Mouse (Mus musculus): ENCODE data around the gene Asl.
"Not testable (repeated sequence)": the region's sequence is repeated elsewhere in the genome, so short reads cannot be mapped to it uniquely, and the experiment has no call there.

Asl gene

DNA sequence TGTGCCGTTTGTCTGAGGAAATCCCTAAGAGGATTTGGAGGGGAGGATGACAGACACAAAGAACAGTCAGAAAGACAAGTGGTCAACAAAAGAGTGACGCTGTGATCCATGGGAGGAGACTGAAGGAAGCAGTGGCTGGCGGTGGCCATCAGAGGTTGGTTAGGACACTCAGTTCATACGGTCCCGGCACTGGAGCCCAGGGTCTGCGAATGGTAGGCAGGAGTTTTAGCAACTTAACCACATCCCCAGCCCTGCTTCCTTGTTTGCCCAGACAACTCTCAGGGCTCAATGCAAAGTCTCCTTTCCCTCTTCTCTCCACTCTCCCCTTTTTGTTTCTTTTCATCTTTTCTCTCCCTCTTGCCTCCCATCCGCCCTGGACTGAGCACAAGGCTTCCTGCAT lies 17.1 kb upstream of the Asl start:
- no peak for DNase-seq (ENCODE audit: low spot score)

DNA sequence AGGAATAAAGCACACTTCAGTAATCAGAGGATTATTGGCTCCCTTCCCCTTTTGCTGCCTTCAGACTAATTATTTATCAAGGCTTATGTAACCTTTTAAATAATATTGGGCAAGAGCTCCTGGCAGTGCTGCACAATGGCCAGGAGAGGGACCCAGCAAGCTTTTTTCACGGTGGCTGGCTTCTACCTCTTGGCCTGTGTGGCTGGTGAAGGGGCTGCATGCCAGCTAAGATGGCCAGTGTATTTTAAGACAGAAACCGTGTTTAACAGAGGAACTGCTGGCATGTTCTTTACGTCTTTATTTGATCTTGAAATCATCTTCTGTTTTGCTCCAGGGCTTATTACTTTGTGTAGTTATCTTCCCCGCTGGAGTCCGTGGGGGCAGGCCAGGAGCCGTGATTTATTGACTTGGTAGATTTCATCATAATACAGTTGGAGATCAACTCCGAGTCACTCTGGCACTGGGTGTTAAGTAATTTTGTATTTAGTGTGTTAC lies 15.2 kb upstream of the Asl start:
- DNase-seq (ENCODE audit: low spot score) = peak; percentile 40

DNA sequence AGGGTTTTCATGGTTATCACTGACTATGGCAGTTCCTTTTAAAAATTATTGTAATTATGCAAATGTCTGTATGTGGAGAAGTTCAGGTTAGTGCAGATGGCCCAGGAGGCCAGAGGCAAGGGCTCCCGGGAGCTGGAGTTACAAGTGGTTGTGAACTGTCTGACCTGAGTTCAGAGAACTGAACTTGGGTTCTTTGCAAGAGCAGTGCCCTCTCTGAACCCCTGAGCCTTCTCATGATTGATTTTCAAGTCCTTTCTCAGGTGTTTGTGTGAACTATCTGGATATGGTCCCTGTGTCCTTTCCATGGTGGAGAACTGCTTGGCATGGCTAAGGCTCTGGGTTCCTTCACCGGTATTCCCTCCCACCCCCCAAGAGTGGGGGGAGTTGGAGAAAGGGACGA lies 14.7 kb upstream of the Asl start:
- no peak for DNase-seq (ENCODE audit: low spot score)

DNA sequence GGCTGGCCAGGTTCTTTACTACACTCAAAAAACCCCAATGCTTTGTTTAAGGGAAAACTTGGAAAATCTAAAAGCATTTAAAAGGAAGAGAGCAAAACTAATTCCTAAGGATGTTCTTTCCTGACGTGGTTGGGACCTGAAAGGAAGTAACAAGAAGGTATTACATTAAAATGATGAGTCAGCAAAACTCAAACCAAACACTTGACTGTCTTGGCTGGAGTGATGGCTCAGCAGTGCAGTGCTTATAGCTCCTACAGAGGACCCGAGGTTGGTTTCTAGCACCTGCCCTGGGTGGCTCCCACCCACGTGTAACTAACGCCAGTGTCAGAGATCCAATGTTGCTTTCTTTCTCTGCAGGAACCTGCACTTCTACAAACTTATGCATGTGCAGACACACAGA lies 12.2 kb upstream of the Asl start:
- no peak for DNase-seq (ENCODE audit: low spot score)

DNA sequence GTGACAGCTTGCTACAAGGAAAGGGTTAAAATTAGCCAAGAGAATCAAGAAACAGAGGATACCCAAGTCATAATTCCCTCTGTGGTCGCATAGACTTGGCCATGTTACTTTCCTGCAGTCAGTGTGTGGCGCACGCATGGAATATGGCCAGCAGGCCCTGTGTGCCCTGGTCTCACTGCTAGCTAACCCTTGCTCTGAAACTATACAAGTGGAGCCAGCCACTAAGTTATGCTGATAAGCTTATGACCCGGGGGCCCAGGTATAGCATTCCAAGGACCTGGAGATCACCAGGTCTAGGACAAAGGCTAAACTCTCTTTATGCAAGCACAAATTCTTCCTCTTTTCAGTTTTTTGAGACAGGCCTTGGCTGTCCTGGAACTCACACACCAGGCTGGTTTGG lies 11.8 kb upstream of the Asl start:
- no peak for DNase-seq (ENCODE audit: low spot score)

DNA sequence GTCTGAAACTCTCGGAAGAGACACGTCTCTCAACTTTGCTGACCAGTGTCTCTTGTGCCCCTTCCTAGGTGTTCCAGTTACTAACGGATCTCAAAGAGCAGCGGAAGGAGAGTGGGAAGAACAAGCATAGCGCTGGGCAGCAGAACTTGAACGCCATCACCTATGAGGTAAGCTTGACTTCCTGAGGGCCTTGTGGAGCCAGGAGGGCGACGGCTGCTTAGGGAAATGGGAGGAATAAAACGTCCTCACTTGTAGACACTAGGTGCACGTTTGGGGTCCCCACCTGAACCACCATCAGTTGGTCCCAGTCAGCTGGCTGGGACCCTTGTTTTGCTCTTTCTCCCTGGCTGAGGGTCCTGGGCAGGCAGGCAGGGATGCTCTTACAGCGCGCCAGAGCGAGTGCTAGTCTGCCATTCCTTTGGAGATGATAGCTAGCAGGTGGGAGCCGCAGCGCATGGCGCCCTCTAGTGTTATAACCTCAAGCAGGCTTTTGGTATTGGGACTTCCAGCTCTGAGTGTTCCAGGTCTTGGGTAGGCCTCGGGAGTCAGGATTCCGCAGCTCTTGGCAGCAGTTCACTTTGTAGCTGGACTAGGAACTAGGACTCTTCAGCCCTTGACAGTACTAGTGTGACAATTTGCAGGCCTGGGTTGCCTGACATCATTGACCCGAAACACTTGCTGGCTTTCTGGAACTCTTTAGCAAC lies 8.9 kb upstream of the Asl start:
- no peak for DNase-seq (ENCODE audit: low spot score)

DNA sequence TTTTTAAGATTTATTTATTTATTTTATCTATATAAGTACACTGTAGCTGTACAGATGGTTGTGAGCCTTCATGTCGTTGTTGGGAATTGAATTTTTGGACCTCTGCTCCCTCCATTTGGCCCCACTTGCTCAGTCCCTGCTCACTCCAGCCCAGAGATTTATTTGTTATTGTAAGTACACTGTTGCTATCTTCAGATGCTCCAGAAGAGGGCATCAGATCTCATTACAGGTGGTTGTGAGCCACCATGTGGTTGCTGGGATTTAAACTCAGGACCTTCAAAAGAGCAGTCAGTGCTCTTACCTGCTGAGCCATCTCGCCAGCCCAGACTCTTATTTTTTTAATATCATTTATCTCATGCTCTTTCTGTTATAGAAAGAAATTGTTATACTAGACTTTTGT lies 7.3 kb upstream of the Asl start:
- not testable (repeated sequence) for DNase-seq (ENCODE audit: low spot score)

DNA sequence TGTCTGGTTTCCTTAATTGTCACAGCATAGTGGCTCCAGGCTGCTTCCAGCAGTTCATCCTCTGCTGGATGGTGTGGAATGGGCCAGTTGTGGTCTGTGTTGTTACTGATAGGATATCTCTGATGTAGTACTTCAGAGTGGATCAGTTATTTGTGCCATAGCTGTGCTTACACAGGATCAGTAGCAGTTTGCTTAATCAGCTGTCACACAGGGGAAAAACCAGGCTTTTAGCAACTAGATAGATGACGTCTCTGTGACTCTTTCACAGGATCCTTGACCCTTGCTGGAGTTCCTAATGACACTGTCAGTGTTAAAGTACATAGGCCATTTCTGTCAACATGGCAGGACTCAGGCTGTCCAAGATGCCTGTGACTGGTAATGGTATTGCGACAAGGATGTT lies 4.8 kb upstream of the Asl start:
- DNase-seq (ENCODE audit: low spot score) = no peak

DNA sequence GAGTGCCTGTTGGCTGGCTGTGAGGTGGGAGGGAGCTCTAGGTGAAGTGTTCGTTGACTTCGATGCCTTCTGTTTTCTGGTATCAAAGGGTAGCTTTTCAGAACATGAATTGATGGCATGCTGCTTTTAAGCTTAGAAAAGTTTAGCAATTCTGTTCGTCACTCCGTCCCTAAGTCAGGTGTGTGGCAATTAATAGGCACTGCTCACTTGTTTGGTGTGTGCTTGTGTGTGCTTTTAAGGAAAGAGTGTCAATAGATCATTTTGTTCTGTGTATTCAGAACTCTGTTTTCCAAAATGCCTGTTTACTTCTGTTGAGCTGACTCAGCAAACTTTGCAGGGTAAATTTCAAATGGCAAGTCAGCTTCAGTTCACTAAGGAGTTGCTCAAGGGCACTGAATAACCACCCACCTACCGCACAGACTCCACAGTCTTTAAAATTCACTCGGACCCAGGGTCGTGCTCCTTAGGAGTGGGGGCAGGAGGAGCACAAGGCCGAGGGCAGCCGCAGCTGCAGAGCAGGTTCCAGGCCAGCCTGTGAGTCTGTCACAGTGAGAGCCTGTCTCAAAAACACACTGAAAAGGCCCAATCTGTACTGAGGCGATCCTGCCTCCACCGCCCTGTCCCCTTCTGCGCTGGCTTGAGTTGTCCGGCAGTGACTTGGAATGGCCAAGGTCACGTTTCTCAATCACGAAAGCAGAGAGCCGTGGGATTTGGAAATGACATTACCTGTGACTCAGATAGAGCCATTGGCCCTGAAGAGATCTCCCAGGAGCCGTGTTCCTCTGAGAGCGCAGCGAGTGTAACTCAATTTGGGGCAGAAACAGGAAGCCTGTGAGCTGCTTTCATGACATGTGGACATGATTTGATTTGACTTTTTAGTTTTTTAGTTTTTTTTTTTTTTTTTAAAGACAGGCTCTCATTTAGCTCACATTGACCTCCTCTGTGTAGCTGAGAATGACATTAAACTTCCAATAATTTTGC lies 2.7 kb upstream of the Asl start:
- DNase-seq (ENCODE audit: low spot score) = no peak

DNA sequence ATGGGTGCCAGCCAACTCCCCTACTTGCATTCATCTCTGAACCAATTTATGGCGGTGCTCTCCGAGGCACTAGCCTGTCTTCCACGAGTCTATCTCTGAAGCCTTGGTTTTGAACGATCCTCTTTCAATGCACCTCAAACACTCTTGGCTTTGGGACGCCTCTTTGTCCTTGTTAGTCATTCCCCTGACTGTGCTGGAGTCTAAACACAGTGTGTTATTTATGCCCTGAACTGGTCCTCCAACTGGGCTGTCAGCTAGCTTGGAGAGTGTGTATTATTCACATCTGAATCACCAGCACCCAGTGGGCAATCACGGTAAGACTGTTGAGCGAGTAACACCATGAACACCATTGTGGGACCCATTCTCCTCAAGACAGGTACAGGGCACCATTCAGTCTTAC lies 1.4 kb downstream of the Asl start:
- DNase-seq (ENCODE audit: low spot score) = no peak

DNA sequence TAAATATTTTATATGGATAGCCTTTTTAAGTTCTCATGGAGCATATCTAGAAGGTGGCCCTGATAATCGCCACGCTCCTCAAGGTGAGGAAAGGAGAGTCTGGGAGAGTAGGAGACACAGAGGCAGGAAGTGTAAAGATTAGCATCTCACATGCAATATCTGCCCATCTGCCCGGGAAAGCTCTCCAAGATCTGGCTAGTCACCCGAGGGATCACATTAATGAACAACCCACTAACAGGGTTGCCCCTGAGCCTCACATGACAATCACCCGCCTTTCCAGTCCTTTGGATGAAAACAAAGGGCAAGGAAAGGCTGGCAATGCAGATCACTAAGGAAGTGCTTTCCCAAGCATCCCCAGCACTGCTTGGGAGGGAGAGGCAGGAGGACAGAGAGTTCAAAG lies 1.9 kb downstream of the Asl start:
- no peak for DNase-seq (ENCODE audit: low spot score)

DNA sequence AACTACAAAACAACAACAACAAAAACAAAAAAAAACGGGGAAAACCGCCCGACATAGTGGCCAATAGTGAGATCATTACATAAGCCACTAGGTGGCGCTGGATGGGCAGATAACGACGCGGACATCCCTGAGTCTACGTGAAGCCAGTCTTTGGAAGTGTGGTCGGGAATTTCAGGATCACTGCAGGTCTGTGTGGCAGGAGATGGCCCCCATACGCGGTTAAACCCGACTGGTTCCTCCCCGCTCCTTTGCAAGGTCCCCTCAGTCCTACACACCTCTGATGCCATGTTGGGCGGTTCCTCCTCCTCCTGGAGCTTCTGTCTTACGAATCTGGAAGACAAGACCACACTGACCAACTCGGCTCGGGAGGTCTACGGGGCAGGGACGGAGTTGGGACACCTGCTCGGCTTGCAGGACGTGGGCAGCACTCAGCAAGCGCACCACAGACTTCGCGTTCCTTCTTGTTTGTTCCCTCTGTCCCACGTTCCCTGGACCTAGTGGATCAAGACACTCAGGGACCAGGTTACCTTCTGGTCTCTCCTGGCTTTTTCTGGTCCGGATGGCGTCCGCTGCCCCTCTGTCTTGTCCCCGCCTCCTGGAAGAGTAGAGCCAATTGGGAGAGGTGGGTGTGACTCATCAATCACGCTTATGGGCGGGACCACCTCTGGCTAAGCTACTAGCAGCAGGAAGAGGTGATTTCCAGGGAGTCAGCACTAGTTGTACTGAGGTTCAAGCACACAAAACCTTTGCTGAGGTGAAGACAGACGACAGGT lies 5.1 kb downstream of the Asl start:
- peak; percentile 89 for DNase-seq (ENCODE audit: low spot score)

DNA sequence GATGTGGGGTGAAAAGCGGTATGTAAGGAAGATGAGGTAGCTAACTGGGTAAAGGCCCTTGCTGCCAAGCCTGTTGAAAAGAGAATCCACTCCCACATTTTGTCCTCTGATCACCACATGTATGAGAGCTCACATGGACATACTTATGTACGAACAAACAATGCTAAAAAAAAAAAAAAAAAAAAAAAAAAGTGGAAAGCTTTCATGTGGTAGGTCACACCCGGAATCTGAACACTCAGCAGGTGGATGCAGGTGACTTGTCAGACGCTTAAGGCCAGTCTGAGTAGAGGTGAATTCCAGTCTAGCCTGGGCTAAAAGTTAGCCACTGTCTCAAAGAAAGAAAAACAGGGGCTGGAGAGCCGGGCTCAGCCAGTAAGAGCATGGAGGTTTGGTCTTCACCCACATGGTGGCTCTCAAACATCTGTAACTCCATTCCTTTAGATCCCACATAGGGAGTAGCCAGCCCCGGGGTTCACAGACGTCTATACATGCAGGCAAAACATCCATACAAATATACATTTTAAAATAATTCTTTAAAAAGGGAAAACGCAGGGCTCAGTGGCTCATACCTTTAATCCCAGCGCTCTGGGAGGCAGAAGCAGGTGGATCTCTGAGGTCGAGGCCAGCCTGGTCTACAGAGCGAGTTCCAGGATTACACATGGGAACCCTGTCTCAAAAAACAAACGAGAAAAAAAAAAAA lies 5.8 kb downstream of the Asl start:
- DNase-seq (ENCODE audit: low spot score) = no peak

DNA sequence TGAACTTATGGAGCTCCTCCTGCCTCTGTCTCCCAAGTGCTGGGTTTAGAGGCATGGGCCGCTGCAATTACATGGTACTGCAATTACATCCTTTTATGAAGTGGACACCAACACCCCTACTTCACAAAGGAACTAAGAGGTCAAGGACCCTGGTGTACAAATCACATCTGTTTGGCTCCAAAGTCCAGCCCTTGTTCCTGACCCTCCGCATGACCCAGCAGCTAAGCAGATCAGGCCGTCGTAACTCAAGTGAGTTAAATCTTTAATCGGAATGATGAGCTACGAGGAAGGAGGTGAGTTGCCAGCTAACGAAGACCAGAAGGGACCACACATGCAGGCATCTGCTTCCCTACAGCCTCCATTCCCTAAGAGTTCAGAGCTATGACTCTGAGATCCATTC lies 6.7 kb downstream of the Asl start:
- no peak for DNase-seq (ENCODE audit: low spot score)

DNA sequence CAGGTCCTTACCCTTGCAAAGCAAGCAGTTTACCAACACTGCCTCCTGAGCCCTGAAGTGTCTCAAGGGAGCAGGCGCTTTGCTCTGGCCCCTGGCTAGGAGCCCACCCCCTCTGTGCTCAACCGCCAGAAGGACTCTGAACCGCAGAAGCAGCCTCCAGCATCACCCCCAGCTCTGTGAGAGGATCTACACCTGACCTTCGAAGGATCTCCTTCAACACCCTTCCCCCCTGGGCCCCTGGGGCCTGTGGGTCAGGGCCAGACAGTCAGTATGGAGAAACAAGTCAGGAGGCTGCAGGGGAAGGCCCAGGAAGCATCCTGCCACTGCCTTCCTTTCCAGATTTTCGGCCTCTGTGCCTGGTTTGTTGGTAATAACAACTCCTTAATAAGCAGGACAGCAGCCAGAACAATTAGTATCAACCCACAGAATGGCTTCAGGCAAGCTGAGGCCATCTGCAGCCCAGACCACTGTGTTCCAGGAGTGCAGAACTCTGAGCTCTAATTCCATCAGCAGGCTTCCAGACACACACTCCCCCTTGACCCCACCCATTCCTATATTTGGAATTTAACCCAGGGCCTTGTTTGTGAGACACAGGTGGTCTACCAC lies 7.6 kb downstream of the Asl start:
- DNase-seq (ENCODE audit: low spot score) = no peak

DNA sequence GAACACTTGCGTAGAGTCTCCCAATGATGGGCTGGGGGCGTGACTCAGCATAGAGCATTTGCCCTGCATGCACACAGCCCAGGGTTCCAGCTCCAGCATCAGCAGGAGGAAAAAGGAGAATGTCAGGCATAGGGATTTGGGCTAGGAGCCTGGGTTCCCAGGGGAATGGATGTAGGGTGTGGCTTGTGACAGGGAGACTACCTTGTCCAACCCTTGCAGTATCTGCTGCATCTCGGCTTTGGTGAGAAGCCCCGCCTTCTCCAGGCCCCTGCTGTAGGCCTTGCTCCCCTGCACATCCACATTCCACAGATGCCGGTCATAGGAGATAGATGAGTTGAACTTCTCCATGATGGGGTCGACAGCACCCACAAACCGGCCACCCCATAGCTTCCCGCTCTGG lies 9.6 kb downstream of the Asl start:
- no peak for DNase-seq (ENCODE audit: low spot score)

DNA sequence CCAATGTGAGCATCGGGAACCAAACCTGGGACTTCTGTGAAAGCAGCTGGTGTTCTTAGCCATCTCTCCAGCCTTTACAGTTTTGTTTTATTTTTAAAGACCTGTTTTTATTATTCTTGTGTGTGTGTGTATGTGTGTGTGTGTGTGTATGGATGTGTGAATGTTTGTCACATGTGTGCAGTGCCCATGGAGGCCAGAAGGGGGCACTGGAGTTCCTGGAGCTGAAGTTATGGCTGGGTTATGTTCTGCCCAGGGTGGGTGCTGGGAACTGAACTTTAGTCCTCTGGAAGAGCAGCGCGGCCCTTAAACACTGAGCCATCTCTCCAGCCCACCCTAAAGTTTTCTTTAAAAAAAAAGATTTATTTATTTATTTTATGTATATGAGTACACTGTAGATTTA lies 13.9 kb downstream of the Asl start:
- no peak for DNase-seq (ENCODE audit: low spot score)

DNA sequence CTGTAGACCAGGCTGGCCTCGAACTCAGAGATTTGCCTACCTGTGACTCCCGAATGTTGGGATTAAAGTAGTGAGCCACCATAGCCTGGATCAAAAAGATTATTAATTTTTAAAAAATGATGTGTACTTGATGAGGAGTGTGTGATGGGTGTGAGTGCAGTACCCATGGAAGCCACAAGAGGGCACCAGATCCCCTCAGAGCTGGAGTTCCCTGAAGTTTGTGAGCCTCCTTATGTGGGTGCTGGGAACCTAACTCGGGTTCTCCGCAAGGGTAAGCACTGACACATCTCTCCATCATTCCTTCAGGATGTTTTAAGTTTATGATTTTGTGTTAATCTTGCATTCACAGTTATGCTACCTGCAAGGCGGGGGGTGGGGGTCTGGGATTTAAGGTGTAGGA lies 18.1 kb downstream of the Asl start:
- no peak for DNase-seq (ENCODE audit: low spot score)

DNA sequence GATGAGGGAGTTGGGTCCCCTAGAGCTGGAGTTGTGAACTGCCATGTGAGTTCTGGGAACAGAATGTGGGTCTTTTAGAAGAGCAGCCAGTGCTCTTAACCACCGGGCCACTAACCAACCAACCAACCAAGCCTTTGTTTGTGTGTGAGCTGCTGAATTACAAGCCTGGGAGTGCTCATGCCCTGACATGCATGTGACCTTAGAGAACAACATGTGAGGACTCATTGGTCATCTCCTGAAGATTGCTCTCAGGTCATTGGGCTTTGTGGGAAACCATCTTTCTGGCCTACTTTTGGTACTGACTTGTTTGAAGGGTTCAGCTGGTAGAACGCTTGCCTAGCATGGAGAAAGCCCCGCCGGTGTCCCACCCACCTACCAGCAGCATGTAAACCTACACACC lies 19.3 kb downstream of the Asl start:
- DNase-seq (ENCODE audit: low spot score) = no peak

DNA sequence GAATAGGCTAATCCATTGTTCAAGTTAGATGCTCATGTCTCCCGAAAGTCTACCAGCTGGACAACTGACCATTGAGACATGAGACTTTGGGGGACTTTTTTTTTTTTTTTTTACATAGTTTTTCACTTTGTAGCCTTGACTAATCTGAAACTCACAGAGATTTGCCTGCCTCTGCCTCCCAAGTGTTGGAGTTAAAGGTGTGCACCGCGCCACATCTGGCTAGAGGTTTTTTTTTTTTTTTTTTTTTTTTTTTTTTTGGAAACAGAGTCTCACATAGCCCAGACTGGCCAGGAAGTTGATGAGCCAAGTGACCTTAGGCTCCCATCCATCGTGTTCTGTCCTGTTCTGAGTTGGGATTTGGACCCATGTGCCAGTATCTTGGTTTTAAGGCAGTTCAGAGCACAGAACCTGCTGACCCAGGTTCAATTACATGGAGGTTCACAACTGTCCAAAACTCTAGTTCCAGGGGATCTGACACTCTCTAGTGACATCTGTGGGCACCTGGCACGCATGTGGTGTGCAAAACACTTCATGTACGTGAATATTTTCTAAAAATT lies 20.9 kb downstream of the Asl start:
- DNase-seq (ENCODE audit: low spot score) = no peak

DNA sequence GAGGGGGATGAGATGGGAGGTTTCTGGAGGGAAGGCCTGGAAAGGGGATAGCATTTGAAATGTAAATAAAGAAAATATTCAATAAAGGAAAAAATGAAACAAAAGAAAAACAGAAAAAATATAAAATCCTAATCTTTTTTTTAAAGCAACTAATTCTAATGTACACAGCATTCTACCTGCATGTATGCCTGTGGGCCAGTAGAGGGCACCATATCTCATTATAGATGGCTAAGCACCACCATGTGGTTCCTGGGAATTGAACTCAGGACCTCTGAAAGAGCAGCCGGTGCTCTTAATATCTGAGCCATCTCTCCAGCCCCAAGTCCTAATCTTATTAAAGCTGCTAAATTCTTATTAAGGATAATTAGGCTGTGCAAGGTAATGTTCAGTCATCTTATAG lies 21.7 kb downstream of the Asl start:
- DNase-seq (ENCODE audit: low spot score) = no peak

Measured in ovary, adult 18-20 months (tissue).